Mouse (Mus musculus) liver, adult 2 months (tissue): ENCODE results near the gene Aspdh.

ENCODE experiments used
- CTCF ChIP-seq: fragments of 200-500 bp; IDR thresholded peaks from 2 replicates; pipeline ENCODE4 v1.5.1; 2011; ENCODE audit warnings: low read depth, low read length, control low read depth
- POLR2A ChIP-seq: fragments of 200-500 bp; IDR thresholded peaks from 2 replicates; pipeline ENCODE4 v1.6.1; 2011; ENCODE audit warnings: low read length, control low read depth; ENCODE audit not compliant: insufficient read depth; ENCODE audit errors: extremely low read depth

DNA sequence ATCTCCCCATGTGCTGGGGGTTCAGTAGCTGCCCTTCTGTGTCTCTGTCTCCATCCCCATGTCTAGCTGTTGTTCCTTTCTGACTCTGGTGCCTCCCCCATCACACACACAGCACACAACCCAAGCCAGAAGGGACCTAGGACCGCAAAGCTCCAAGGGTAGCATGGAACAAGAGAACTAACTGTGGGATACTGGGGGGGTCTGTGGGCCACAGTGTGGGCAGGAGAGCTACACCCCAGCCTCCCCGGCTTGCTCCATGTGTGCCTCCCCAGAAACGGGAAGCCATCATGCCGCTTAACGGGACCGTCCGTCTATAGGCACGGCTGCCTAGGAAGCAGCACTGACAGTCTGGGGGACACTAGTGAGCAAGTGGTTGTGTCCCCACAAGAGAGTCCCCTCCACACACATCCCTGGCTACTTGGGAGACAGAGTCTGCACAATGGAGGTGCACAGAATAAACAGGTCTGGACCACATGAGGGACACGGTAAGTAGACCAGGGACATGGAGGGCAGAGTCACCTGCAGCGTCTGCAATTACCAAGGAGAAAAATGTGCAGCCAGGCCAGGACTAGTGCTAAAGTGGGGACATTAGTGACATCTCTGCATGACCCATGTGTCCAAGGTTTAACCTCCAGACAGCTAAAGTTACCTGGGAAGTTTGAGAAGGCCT lies 1.5 kb upstream of the Aspdh start:
- no peak for TF ChIP-seq CTCF
- TF ChIP-seq POLR2A, result no peak
